Mouse (Mus musculus) G1E (cell line): Measurements from ENCODE around the gene Kcnma1.

Experiments
- CTCF ChIP-seq: IDR thresholded peaks from 2 replicates; pipeline ENCODE4 v1.5.1; 2012; ENCODE audit warnings: low read depth, low read length, inconsistent platforms, mixed read lengths
- POLR2AphosphoS5 ChIP-seq: IDR thresholded peaks from 2 replicates; pipeline ENCODE4 v1.6.1; 2012; ENCODE audit warnings: low read depth, low read length, inconsistent platforms; ENCODE audit not compliant: insufficient replicate concordance

DNA sequence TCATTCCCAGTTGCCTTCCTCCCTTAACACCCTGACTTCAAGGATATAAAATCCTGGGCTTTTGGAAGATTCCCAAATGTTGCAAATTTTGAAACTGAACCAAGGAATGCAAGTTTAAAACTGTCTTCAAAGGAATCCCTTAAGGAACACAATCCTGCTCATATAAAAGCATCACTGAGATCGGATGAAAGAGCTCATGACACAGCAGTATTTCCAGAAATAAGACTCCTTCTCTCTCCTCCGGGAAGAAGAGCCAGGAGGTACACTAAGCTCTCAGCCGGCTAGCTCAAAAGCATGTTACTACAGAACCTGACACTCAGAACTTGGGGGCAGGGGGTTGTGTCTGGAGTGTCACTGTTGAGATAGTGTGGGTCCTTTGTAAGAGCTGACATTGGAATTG is 325.8 kb downstream of the Kcnma1 start:
- no peak for TF ChIP-seq CTCF
- TF ChIP-seq POLR2AphosphoS5, result no peak
